Mouse (Mus musculus) B cell, adult 2 months (primary cell): Measurements from ENCODE around the gene Kmt2b.

Experiments
- DNase-seq, 2 experiments: peaks; one replicate each; pipeline ENCODE4 v3.0.0; 2022

Gene Kmt2b

GRCm38 (mm10) chr7:30563906-30564280, 24.6 kb downstream of the Kmt2b start:
- DNase-seq, result no peak

DNA sequence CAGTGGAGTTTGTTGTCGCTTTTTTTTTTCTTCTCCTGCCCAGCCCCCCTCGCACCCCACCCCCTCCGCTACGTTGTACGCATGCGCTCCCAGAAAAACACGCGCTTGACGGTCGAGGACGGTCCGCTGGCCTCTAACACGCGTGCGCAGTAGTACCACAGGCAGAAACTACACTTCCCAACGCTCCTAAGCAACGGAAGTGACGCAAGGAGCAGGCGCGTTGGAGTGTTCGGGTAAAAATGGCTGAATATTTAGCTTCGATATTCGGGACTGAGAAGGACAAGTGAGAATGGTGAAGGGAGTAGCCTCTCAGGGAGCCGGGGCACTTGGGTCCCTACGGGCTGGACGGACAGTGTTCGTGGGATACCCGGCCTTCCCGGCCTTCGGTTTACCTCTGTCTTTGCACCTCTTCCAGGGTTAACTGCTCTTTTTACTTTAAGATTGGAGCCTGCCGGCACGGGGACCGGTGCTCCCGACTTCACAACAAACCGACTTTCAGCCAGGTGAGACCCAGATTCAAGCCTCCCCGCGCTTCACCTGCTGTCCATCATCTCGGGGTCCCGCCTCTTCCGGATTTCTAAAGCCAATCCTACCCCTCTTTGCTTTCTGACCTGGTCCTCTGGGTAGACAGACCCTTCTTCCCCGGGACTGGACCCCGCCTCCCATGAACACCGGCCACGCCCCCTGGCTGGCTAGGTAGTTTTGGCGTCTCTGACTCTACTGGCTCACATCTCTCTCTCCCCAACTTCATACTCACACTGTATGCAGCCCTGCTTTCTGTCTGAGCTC, 25.2 kb downstream of the Kmt2b start, which contains the start of the genes U2af1l4, Gm49396 and Psenen:
TSS of gene U2af1l4 (plus strand) at position 185 of the 789 bp plus-strand sequence.
TSS of gene Gm49396 (plus strand) at position 228 of the 789 bp plus-strand sequence.
TSS of gene Psenen (minus strand) at position 511 of the 789 bp plus-strand sequence.
- DNase-seq, result peak; percentile 92 to 93

GRCm38 (mm10) chr7:30562526-30563116, 25.9 kb downstream of the Kmt2b start:
- DNase-seq, result no peak

DNA sequence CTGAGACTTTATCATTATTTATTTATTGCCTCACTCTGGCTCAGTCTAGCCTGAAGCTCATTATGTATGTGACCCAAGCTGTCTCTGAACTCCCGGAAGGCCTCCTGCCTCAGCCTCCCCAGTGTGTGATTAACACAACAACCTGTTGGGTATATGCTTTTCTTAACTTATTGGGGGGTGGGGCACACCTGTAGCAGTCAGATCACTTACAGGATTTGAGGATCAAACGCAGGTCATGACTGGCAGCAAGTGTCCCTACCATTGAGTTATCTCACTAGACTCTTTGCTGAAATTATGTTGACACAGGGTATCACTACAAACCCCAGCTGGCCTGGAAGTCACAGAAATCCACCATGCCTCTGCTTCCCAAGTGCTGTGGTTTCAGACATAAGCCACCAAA, 28.2 kb downstream of the Kmt2b start:
- no peak for DNase-seq

DNA sequence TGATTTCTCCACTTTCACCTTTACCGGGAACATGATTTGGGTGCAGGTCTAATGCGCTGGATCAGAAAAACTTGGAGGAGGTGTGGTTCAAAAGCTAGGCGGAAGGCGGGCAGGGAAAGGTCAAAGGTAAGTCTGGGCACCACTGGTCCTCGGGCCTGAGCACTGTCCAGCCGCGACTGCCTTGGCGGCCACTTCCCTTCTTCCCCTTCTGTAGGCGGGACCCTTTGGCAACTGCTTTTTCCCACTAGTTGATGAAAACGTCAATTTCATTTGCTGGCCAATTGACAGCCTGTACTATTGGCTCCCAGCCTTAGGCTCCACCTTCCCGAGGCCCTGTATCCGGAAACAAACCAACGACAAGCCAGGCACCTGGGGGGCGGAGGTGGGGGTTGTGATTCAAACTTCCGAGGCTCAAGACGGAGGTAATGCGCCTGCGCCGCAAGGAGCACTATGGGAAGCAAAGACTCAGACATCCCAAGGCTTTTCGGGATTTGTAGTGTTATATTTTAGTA, 29.0 kb downstream of the Kmt2b start, which contains the start of gene Lin37:
TSS of gene Lin37 (minus strand) at position 396 of the 512 bp plus-strand sequence.
- peak; percentile 86 to 90 for DNase-seq

GRCm38 (mm10) chr7:30558656-30559442, 29.7 kb downstream of the Kmt2b start:
- no peak for DNase-seq

DNA sequence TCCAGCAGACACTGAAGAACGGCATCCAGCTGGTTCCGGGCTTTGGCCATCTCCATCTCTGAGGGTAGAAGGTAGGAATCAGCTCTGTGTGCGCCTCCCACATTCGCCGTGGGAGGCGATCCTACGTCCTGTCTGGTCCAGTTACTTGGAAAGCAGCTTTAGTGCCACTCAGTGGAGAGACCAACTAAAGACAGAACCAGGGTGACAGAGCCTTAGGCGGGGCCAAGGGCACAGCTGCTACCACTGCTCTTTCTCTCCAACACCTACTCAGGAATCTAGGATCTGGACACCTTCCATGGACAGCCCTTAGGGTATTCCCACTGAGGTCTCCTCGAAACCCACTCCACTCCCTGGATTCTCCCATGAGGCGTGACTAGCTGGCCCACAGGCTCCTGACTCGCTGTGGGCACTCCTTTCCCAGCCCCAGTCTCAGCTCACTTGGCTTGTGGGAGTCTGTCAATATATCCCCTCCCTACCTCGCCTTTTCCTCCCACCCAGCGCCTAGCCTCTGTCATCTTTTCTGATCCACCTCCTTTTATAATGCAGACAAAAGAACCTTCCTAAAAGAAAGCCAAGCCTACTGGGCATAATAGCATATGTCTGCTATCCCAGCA, 30.5 kb downstream of the Kmt2b start:
- DNase-seq, result no peak

DNA sequence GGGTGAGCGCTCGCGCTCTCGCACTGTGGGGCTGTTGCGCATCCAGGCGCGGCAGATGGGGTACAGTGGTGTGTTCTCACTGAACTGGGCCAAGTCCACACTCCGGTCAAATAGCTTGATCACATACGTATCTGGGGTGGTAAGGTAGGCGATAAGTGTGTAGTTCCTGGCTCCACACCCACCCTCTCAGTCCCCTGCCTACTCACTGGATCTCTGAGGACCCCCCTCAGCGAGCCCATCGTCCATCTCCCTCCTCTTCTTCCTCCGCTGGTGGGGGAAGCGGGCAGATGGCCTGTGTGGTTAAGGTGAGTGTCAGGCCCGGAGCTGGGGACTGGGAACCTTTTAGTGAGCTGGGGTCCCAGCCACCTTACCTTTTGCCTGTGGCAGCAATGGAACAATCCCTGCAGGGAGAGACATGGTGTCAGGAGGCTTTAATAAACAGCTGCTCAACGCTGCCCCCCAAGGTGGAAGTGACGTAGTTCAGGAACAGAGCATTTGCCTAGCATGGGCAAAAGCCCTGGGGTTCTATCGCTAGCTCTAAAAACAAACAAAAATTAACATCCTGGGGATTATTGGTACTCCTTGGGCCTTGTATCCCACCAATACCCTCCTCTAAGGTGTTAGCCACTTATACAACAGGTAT, 31.5 kb downstream of the Kmt2b start:
- DNase-seq, result peak; percentile 54 to 59

- DNase-seq, result no peak
Observed at GRCm38 (mm10) chr7:30553810-30554584, 34.5 kb downstream of the Kmt2b start.

DNA sequence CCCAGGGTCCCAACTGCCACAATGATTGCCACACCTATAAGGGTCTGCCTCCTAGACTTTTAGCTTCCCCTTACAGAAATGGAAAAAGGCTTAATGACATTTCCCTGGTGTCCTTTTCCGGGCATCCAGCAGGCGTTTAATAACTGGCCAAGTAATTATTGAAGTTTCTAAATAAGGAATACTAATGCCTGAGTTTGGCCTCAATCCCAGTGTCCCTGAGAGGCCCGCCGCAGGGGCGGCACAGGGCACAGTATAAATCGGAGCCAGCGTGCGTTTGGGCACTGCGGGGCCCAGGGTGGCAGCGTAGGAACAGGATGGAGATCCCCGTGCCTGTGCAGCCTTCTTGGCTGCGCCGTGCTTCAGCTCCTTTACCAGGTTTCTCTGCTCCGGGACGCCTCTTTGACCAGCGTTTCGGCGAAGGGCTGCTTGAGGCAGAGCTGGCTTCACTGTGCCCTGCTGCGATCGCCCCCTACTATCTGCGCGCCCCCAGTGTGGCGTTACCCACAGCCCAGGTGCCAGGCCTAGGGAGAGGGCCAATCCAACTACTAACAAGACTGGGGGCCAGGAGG, 35.4 kb downstream of the Kmt2b start:
- DNase-seq, result no peak

DNA sequence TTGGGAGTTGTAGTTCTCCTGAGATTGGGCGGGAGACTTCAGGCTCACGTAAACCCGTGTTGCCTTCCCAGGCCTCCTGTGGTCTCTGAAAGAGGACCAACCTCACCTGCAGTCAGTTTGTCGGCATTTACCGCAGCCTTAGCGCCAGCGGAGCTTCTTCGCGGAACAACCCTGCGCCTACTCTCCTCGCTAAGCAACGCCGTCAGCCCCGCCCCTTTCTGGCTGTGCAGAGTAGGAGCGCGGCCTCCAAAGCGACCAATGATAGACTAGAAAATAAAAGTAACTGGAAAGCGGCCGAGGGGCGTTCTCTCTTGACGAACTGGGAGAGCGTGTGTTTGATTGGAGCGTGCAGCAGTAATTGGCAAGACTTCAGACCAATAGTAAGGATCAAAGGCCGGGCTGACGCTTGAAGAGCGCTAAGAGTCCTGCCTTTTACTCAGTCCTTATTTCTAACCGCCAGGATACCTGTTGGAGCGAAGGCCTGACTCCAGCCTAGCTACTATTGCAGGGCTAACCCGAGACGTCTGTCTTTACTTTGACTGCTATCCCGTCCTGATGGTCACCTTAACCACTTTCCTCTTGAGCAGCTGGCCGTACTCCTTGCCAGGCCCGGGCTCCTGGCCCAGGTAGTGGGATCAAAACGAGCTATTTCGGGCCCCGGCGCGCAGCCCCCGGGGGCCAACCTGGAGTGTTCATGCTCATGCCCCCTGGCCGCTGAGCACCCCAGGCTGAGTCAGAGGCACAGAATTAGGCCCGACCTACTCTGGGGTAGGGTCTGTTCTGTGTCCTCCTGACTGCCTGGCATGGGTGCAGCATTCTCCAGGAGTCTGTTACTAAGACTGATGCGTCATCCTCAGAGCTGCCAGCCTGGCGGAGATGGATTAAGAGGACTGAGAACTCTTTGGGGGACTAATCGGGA, 36.2 kb downstream of the Kmt2b start, which contains the start of the genes Hspb6 and Proser3:
TSS of gene Hspb6 (plus strand) at position 77 of the 919 bp plus-strand sequence.
TSS of gene Proser3 (minus strand) at position 198 of the 919 bp plus-strand sequence.
- peak; percentile 92 to 93 for DNase-seq

- DNase-seq, result no peak
Observed at GRCm38 (mm10) chr7:30551445-30552101, 37.0 kb downstream of the Kmt2b start.

GRCm38 (mm10) chr7:30550603-30551002, 37.9 kb downstream of the Kmt2b start:
- no peak for DNase-seq

DNA sequence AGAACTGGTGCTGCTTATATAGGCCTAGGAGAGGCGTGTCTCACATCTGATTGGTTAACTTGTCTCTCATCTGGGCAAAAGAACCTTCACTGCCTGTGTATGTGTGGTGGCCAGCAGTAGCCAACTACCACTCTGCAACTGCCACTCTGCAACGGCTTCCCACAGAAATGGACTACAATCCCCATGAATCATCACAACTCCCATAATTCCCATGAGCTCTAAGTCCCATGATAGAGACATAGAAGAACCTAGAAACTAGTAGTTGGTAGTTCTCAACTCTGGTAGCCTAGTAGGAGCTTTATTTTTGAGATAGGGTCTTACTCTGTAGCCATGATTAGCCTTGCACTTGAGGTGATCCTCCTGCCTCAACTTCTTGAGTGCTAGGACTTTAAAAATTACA, 38.6 kb downstream of the Kmt2b start:
- no peak for DNase-seq

DNA sequence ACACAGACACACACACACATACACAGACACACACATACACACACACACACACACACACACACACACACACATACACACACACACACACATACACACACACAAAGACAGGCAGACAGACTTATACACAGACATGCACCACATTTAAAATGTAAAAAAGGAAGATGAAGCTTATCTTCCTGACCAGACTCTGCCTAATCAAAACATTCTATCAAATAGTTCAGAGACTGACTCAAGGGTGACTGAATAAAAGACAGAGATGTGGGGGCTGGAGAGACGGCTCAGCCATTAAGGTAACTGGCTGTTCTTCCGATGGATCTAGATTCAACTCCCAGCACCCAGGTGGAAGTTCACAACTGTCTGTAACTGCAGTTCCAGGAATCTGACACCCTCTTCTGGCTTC, 44.2 kb downstream of the Kmt2b start:
- DNase-seq, result no peak

GRCm38 (mm10) chr7:30540572-30540971, 48.0 kb downstream of the Kmt2b start:
- DNase-seq, result no peak

DNA sequence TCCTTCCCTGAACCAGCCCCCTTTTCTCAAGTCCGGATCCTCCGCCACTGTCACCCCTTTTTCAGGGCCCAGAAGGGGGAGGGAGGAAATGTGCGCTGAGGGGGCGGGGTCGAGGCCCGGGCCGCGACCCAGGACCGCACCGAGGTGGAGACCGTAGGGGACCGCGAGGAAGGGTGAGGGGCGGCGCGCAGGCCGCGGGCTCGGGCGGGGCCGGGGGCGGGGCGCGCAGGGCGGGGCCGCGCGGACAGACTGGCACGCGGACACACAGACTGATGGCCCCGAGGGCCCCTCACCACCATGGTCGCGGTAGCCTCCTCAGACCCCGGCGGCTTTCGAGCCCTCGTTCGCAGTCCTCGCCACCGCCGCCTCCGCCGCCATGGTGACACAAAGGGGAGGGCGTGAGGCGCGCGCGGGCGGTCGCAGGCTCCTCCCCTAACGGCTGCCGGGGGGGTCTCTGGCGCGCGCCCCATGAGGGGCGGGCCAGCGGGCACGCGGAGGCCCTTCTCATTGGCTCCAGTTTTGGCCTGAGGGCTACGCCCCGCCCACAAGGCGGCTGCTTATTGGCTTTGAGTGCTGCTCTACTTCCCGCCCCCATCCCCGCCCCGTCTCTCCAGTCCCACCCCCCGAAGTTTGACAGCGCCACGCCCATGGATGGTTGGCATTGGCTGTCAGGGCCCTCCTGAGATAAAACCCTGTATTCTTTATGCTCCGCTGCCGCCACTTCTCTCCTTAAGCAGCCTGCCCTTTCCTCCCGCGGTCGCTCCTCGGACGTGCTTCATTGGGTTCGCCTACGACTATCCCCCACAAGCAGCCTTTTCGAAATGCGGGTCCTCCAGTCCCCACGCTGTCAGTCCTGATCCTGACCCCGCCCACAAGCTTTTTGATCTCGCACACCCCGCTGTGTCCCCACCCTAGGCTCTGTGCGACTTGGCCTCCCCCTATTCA, 53.6 kb downstream of the Kmt2b start, which contains the start of gene Arhgap33:
TSS of gene Arhgap33 (minus strand) at position 428 of the 945 bp plus-strand sequence.
- DNase-seq, result peak; percentile 94 to 95
